Mouse (Mus musculus) liver, embryonic 15.5 days (tissue): ENCODE data around the gene Aspg. TPM values are rescaled to one million over a fixed set of nuclear protein-coding genes. Genes with fewer than 3 reads are reported as not detected.

Experiments
- ATAC-seq: fragments of 200-750 bp; cut with Nextera tagmentation; 2 replicates; pipeline ENCODE4 v1.8.0; 2017; ENCODE audit warnings: moderate number of reproducible peaks, mild to moderate bottlenecking, moderate library complexity; ENCODE audit not compliant: insufficient read depth
- H3K27ac ChIP-seq: fragments of 300-500 bp; sonication (generic); replicated peaks from 2 replicates; pipeline ENCODE4 v1.5.1; 2015; ENCODE audit warnings: mild to moderate bottlenecking, inconsistent platforms
- H3K27me3 ChIP-seq: fragments of 300-500 bp; sonication (generic); 2 replicates; pipeline ENCODE4 v1.6.1; 2015; ENCODE audit warnings: mild to moderate bottlenecking, inconsistent platforms
- H3K36me3 ChIP-seq: fragments of 300-500 bp; sonication (generic); replicated peaks from 2 replicates; pipeline ENCODE4 v1.6.1; 2015; ENCODE audit warnings: moderate library complexity, mild to moderate bottlenecking, inconsistent platforms
- H3K4me1 ChIP-seq: fragments of 300-500 bp; sonication (generic); replicated peaks from 2 replicates; pipeline ENCODE4 v1.6.1; 2015; ENCODE audit warnings: inconsistent platforms
- H3K4me2 ChIP-seq: fragments of 300-500 bp; sonication (generic); 2 replicates; pipeline ENCODE4 v1.6.1; 2015; ENCODE audit warnings: moderate library complexity, mild to moderate bottlenecking, inconsistent platforms
- H3K4me3 ChIP-seq: fragments of 300-500 bp; sonication (generic); replicated peaks from 2 replicates; pipeline ENCODE4 v1.5.1; 2015; ENCODE audit warnings: mild to moderate bottlenecking, inconsistent platforms
- H3K9ac ChIP-seq: fragments of 300-500 bp; sonication (generic); 2 replicates; pipeline ENCODE4 v1.6.1; 2015; ENCODE audit warnings: moderate library complexity, mild to moderate bottlenecking, inconsistent platforms
- H3K9me3 ChIP-seq: fragments of 300-500 bp; sonication (generic); replicated peaks from 2 replicates; pipeline ENCODE4 v1.6.1; 2016; ENCODE audit warnings: inconsistent platforms
- whole genome bisulfite sequencing: fragments of 180-500 bp; shearing (Covaris S2); methylation state at CpG from one replicate; pipeline ENCODE4 v1.1.7; 2015; ENCODE audit warnings: mixed read lengths; ENCODE audit not compliant: insufficient replicate concordance; 5-methylcytosine and 5-hydroxymethylcytosine counted together
- polyA plus RNA-seq: library from polyadenylated mRNA; unstranded; fragments of >200 nt; fragmentation: Nextera tagmentation; extraction: Ambion mirVana; gene quantifications from 2 replicates; pipeline ENCODE4 v1.2.1, GENCODE M21; 2015

Gene Aspg
- polyA plus RNA-seq, 1 experiment from 2014 or later = 0.28 TPM

GRCm38 (mm10) chr12:112096733-112097117 is 9.8 kb upstream of the Aspg start:
- no peak overlapping the region for H3K4me3 ChIP-seq
- no peaks in the 10 kb centered on the region for H3K4me1 ChIP-seq
- no peaks in the 10 kb centered on the region for H3K36me3 ChIP-seq
- WGBS = 54% methylated on average over 8 of the region's 8 CpGs
- no peak overlapping the region for H3K4me2 ChIP-seq
- ATAC-seq = no peak
- no peak overlapping the region for H3K27ac ChIP-seq
- 0 out of 2 replicates have a peak, but pooled peaks cover 3% of the 10 kb centered on the region for H3K27me3 ChIP-seq
- H3K9ac ChIP-seq = no peak overlapping the region
- H3K9me3 ChIP-seq = no peaks in the 10 kb centered on the region

- Histone ChIP-seq H3K9ac (no peak overlapping the region), H3K4me1 (0 out of 2 replicates have a peak, but pooled peaks cover 8% of the 10 kb centered on the region), H3K9me3 (no peaks in the 10 kb centered on the region), H3K4me3 (no peak overlapping the region), H3K36me3 (no peaks in the 10 kb centered on the region), H3K27ac (no peak overlapping the region), H3K4me2 (no peak overlapping the region), H3K27me3 (0 out of 2 replicates have a peak, but pooled peaks cover 3% of the 10 kb centered on the region)
- WGBS = 49% methylated on average over 4 of the region's 4 CpGs
- no peak for ATAC-seq
Measured at GRCm38 (mm10) chr12:112100106-112100505, 6.4 kb upstream of the Aspg start.

- no peak for ATAC-seq
- H3K36me3 ChIP-seq = no peaks in the 10 kb centered on the region
- no peaks in the 10 kb centered on the region for H3K9me3 ChIP-seq
- no peak overlapping the region for H3K4me3 ChIP-seq
- H3K4me1 ChIP-seq = 0 out of 2 replicates have a peak, but pooled peaks cover 8% of the 10 kb centered on the region
- H3K9ac ChIP-seq = no peak overlapping the region
- peaks cover 9% of the 10 kb centered on the region for H3K27me3 ChIP-seq
- 38% methylated on average over 4 of the region's 4 CpGs for WGBS
- H3K4me2 ChIP-seq = no peak overlapping the region
- no peak overlapping the region for H3K27ac ChIP-seq
Measured at GRCm38 (mm10) chr12:112101045-112101444, 5.4 kb upstream of the Aspg start.

GRCm38 (mm10) chr12:112103179-112103578 is 3.3 kb upstream of the Aspg start:
- no peak for ATAC-seq
- WGBS = 65% methylated on average over 5 of the region's 5 CpGs

GRCm38 (mm10) chr12:112104890-112105289 is 1.6 kb upstream of the Aspg start:
- WGBS = 65% methylated on average over 11 of the region's 11 CpGs

More at GRCm38 (mm10) chr12:112103179-112103578, 3.3 kb upstream of the Aspg start:
- Histone ChIP-seq H3K4me2 (no peak overlapping the region), H3K27me3 (peaks cover 22% of the 10 kb centered on the region), H3K9me3 (no peaks in the 10 kb centered on the region), H3K4me3 (no peak overlapping the region), H3K36me3 (no peaks in the 10 kb centered on the region), H3K4me1 (0 out of 2 replicates have a peak, but pooled peaks cover 8% of the 10 kb centered on the region), H3K27ac (no peak overlapping the region), H3K9ac (no peak overlapping the region)

GRCm38 (mm10) chr12:112107685-112108084 is 1.2 kb downstream of the Aspg start:
- Histone ChIP-seq H3K4me2 (no peak overlapping the region), H3K9ac (no peak overlapping the region), H3K27ac (no peak overlapping the region), H3K36me3 (no peaks in the 10 kb centered on the region), H3K4me3 (no peak overlapping the region), H3K9me3 (no peaks in the 10 kb centered on the region), H3K27me3 (peaks cover 22% of the 10 kb centered on the region), H3K4me1 (0 out of 2 replicates have a peak, but pooled peaks cover 7% of the 10 kb centered on the region)
- 66% methylated on average over 8 of the region's 8 CpGs for WGBS
- no peak for ATAC-seq

More at GRCm38 (mm10) chr12:112104890-112105289, 1.6 kb upstream of the Aspg start:
- H3K27ac ChIP-seq = no peak overlapping the region
- peaks cover 25% of the 10 kb centered on the region for H3K27me3 ChIP-seq
- H3K9me3 ChIP-seq = no peaks in the 10 kb centered on the region
- no peak overlapping the region for H3K4me2 ChIP-seq
- H3K4me1 ChIP-seq = 0 out of 2 replicates have a peak, but pooled peaks cover 8% of the 10 kb centered on the region
- H3K9ac ChIP-seq = no peak overlapping the region
- H3K36me3 ChIP-seq = no peaks in the 10 kb centered on the region
- no peak overlapping the region for H3K4me3 ChIP-seq
- no peak for ATAC-seq

GRCm38 (mm10) chr12:112108696-112109445 is 2.4 kb downstream of the Aspg start:
- peaks cover 22% of the 10 kb centered on the region for H3K27me3 ChIP-seq
- WGBS = 67% methylated on average over 11 of the region's 11 CpGs

GRCm38 (mm10) chr12:112109701-112110100 is 3.2 kb downstream of the Aspg start:
- Histone ChIP-seq H3K36me3 (no peaks in the 10 kb centered on the region), H3K27me3 (peaks cover 22% of the 10 kb centered on the region), H3K9ac (no peak overlapping the region), H3K27ac (no peak overlapping the region), H3K4me3 (no peak overlapping the region), H3K9me3 (no peaks in the 10 kb centered on the region), H3K4me2 (no peak overlapping the region), H3K4me1 (no peaks in the 10 kb centered on the region)
- WGBS = 65% methylated on average over 9 of the region's 9 CpGs
- ATAC-seq = no peak

More at GRCm38 (mm10) chr12:112108696-112109445, 2.4 kb downstream of the Aspg start:
- Histone ChIP-seq H3K4me3 (no peak overlapping the region), H3K27ac (no peak overlapping the region), H3K4me2 (no peak overlapping the region), H3K36me3 (no peaks in the 10 kb centered on the region), H3K9me3 (no peaks in the 10 kb centered on the region), H3K4me1 (no peaks in the 10 kb centered on the region), H3K9ac (no peak overlapping the region)
- 0 out of 2 replicates have a peak, but pooled peaks have one; percentile 15 for ATAC-seq

- H3K27me3 ChIP-seq = peaks cover 13% of the 10 kb centered on the region
Measured at GRCm38 (mm10) chr12:112111323-112111722, 4.8 kb downstream of the Aspg start.

GRCm38 (mm10) chr12:112112235-112112634 is 5.8 kb downstream of the Aspg start:
- Histone ChIP-seq H3K9me3 (no peaks in the 10 kb centered on the region), H3K27ac (no peak overlapping the region), H3K36me3 (no peaks in the 10 kb centered on the region), H3K4me3 (no peak overlapping the region), H3K27me3 (peaks cover 5% of the 10 kb centered on the region; the same call in 1 of the 2 replicates), H3K4me1 (no peaks in the 10 kb centered on the region), H3K4me2 (no peak overlapping the region), H3K9ac (no peak overlapping the region)
- no peak for ATAC-seq
- 72% methylated on average over 6 of the region's 6 CpGs for WGBS

More at GRCm38 (mm10) chr12:112111323-112111722, 4.8 kb downstream of the Aspg start:
- Histone ChIP-seq H3K4me2 (no peak overlapping the region), H3K4me3 (no peak overlapping the region), H3K9ac (no peak overlapping the region), H3K4me1 (no peaks in the 10 kb centered on the region), H3K36me3 (no peaks in the 10 kb centered on the region), H3K27ac (no peak overlapping the region), H3K9me3 (no peaks in the 10 kb centered on the region)
- 51% methylated on average over 5 of the region's 5 CpGs for WGBS
- ATAC-seq = no peak

- no peak overlapping the region for H3K4me3 ChIP-seq
- WGBS = 20% methylated on average over 13 of the region's 13 CpGs
- no peak overlapping the region for H3K9ac ChIP-seq
- no peaks in the 10 kb centered on the region for H3K4me1 ChIP-seq
- peak; percentile 5; the same call in 1 of the 2 replicates for ATAC-seq
- peaks cover 3% of the 10 kb centered on the region; the same call in 1 of the 2 replicates for H3K27me3 ChIP-seq
- H3K4me2 ChIP-seq = no peak overlapping the region
- H3K36me3 ChIP-seq = no peaks in the 10 kb centered on the region
- H3K27ac ChIP-seq = no peak overlapping the region
- H3K9me3 ChIP-seq = no peaks in the 10 kb centered on the region
Measured at GRCm38 (mm10) chr12:112112686-112113396, 6.4 kb downstream of the Aspg start.
